In the genomic region with DNA sequence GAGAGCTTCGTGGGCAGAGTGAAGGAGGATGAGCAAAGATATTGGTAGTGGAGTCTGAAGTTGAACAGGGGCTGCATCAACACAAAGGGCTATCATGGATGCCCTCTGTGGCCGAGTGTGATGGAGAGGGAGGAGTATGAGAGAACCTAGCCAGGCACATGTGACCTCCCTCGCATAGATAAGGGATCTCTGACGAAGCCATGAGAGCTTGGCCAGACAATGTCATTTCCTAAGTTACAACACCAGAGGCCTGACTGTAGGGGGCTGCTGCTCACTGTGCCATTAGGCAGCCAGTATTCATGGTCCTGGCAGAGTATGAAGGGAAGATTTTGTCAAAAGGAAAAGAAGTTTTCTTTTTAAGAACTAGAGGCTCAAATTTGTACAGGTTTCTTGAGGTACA, we compare ENCODE assay signal across 27 mouse cellular contexts.
"Had no signal": no experiment of that assay in that cellular context is flagged by ENCODE, and none has a peak within 500 bp of the region (broad histone marks: within the 10 kb centered on the region; RNA-seq: fewer than 3 reads in every experiment).

No protein-coding gene starts in this region.

- H3K9ac ChIP-seq: heart, embryonic 13.5 days; heart, embryonic 15.5 days; hindbrain, embryonic 12.5 days; hindbrain, embryonic 14.5 days; intestine, embryonic 15.5 days; kidney, embryonic 15.5 days; limb, embryonic 13.5 days; limb, embryonic 15.5 days; liver, embryonic 12.5 days; liver, embryonic 14.5 days had no signal

- H3K27ac ChIP-seq: heart, adult 2 months; heart, embryonic 13.5 days; heart, embryonic 15.5 days; hindbrain, embryonic 12.5 days; hindbrain, embryonic 14.5 days; intestine, embryonic 15.5 days; kidney, embryonic 15.5 days; kidney, postnatal 0 days; limb, embryonic 13.5 days; limb, embryonic 15.5 days; liver, embryonic 12.5 days; liver, embryonic 14.5 days had no signal

- H3K27me3 ChIP-seq: heart, embryonic 15.5 days; hindbrain, embryonic 12.5 days; intestine, embryonic 15.5 days; kidney, embryonic 15.5 days; limb, embryonic 13.5 days; limb, embryonic 15.5 days; liver, embryonic 12.5 days had no signal

- H3K4me2 ChIP-seq: heart, embryonic 11.5 days; heart, embryonic 13.5 days; heart, embryonic 15.5 days; hindbrain, embryonic 12.5 days; hindbrain, embryonic 14.5 days; intestine, embryonic 15.5 days; kidney, embryonic 15.5 days; limb, embryonic 13.5 days; limb, embryonic 15.5 days; liver, embryonic 12.5 days had no signal

- H3K4me1 ChIP-seq: heart, embryonic 13.5 days; intestine, embryonic 15.5 days; limb, embryonic 13.5 days had no signal

- H3K36me3 ChIP-seq: heart, embryonic 13.5 days; heart, embryonic 15.5 days; hindbrain, embryonic 12.5 days; intestine, embryonic 15.5 days; kidney, embryonic 15.5 days; limb, embryonic 13.5 days; limb, embryonic 15.5 days; liver, embryonic 12.5 days had no signal

- ATAC-seq: hindbrain, embryonic 16.5 days; inflammation-experienced regulatory T-cells, adult 6 months; intestine, embryonic 15.5 days; liver, embryonic 12.5 days had no signal

- DNase-seq: gastrocnemius, postnatal 25 days; heart, adult 11 months; heart, adult 2 months; heart, postnatal 14 days; heart, postnatal 36 days; kidney, adult 11 months; kidney, adult 2 months; kidney, adult 9 months; kidney, postnatal 25 days; kidney, postnatal 4 days; layer of hippocampus, adult 9-11 months; layer of hippocampus, postnatal 36 days; left cerebral cortex, postnatal 4 days had no signal

- H3K4me3 ChIP-seq: heart, adult 2 months; heart, embryonic 13.5 days; heart, embryonic 15.5 days; hindbrain, embryonic 12.5 days; intestine, embryonic 15.5 days; kidney, embryonic 15.5 days; limb, embryonic 13.5 days; limb, embryonic 15.5 days; liver, embryonic 12.5 days had no signal

- H3K9me3 ChIP-seq: heart, embryonic 13.5 days; heart, embryonic 15.5 days; hindbrain, embryonic 12.5 days; intestine, embryonic 15.5 days; kidney, embryonic 15.5 days; limb, embryonic 13.5 days; limb, embryonic 15.5 days; liver, embryonic 12.5 days had no signal
